Mouse (Mus musculus) hindbrain, embryonic 14.5 days (tissue): Measurements from ENCODE around the gene Rps16. TPM values are rescaled to one million over a fixed set of nuclear protein-coding genes. Genes with fewer than 3 reads are reported as not detected.

Source experiments
- ATAC-seq: fragments of 200-750 bp; cut with Nextera tagmentation; 2 replicates; pipeline ENCODE4 v1.8.0; 2017; ENCODE audit warnings: moderate number of reproducible peaks, mild to moderate bottlenecking, moderate TSS enrichment, moderate library complexity; ENCODE audit not compliant: low FRiP score
- DNase-seq: peaks from one replicate; pipeline ENCODE4 v3.0.0-alpha.2; 2015; ENCODE audit warnings: low spot score
- H3K27ac ChIP-seq: fragments of 300-500 bp; sonication (generic); 2 replicates; pipeline ENCODE4 v1.5.1; 2014; ENCODE audit warnings: mild to moderate bottlenecking, moderate library complexity
- H3K27me3 ChIP-seq: fragments of 300-500 bp; sonication (generic); 2 replicates; pipeline ENCODE4 v1.6.1; 2014; ENCODE audit warnings: mild to moderate bottlenecking, low read length, mixed read lengths; ENCODE audit not compliant: control insufficient read depth, insufficient read depth
- H3K36me3 ChIP-seq: fragments of 300-500 bp; sonication (generic); replicated peaks from 2 replicates; pipeline ENCODE4 v1.6.1; 2014; ENCODE audit not compliant: control insufficient read depth, insufficient read depth
- H3K4me1 ChIP-seq: fragments of 300-500 bp; sonication (generic); replicated peaks from 2 replicates; pipeline ENCODE4 v1.6.1; 2014; ENCODE audit warnings: antibody characterized with exemption, low read length, mixed read lengths; ENCODE audit not compliant: control insufficient read depth, insufficient read depth
- H3K4me2 ChIP-seq: fragments of 300-500 bp; sonication (generic); replicated peaks from 2 replicates; pipeline ENCODE4 v1.6.1; 2014; ENCODE audit warnings: mild to moderate bottlenecking, moderate library complexity
- H3K4me3 ChIP-seq: fragments of 300-500 bp; sonication (generic); replicated peaks from 2 replicates; pipeline ENCODE4 v1.5.1; 2014; ENCODE audit warnings: mild to moderate bottlenecking, low read length
- H3K9ac ChIP-seq: fragments of 300-500 bp; sonication (generic); 2 replicates; pipeline ENCODE4 v1.6.1; 2014
- H3K9me3 ChIP-seq: fragments of 300-500 bp; sonication (generic); 2 replicates; pipeline ENCODE4 v1.6.1; 2016; ENCODE audit warnings: low read length; ENCODE audit not compliant: control insufficient read depth
- WGBS: fragments of 180-500 bp; shearing (Covaris S2); extraction: QIAGEN DNeasy Blood & Tissue Kit; methylation state at CpG from one replicate; pipeline ENCODE4 v1.1.7; 2014; 5-methylcytosine and 5-hydroxymethylcytosine counted together
- polyA plus RNA-seq: library from polyadenylated mRNA; unstranded; fragments of >200 nt; fragmentation: Nextera tagmentation; extraction: Ambion mirVana; gene quantifications from 2 replicates; pipeline ENCODE4 v1.2.1, GENCODE M21; 2014

The Rps16 gene
- polyA plus RNA-seq, 1 experiment from 2014 or later: 677 TPM

DNA sequence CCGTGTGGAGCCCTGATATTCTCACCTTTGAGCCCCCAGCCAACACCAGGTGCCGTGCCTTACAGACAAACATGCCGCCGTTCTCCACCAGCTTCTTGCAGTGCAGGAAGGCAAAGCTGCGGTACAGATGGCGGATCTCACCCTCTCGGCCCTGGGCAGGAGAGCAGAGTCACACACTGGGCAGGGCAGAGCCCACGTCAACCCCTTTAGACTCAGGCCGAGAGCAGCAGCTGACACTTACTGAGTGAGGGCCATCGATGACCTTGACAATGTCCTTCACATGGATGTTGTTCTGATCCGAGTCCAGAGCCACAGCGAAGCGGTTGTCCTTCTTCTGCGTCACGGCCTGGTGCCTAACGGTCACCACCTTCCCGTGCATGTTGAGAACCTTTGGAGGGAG lies 31.7 kb upstream of the Rps16 start:
- H3K9me3 ChIP-seq: no peaks in the 10 kb centered on the region
- WGBS: 94% methylated on average over 17 of the region's 17 CpGs
- H3K4me2 ChIP-seq: no peak overlapping the region
- no peak overlapping the region for H3K9ac ChIP-seq
- no peaks in the 10 kb centered on the region for H3K4me1 ChIP-seq
- H3K27me3 ChIP-seq: no peaks in the 10 kb centered on the region
- H3K27ac ChIP-seq: no peak overlapping the region
- peaks cover 99% of the 10 kb centered on the region for H3K36me3 ChIP-seq
- DNase-seq: no peak
- H3K4me3 ChIP-seq: no peak overlapping the region
- no peak for ATAC-seq

DNA sequence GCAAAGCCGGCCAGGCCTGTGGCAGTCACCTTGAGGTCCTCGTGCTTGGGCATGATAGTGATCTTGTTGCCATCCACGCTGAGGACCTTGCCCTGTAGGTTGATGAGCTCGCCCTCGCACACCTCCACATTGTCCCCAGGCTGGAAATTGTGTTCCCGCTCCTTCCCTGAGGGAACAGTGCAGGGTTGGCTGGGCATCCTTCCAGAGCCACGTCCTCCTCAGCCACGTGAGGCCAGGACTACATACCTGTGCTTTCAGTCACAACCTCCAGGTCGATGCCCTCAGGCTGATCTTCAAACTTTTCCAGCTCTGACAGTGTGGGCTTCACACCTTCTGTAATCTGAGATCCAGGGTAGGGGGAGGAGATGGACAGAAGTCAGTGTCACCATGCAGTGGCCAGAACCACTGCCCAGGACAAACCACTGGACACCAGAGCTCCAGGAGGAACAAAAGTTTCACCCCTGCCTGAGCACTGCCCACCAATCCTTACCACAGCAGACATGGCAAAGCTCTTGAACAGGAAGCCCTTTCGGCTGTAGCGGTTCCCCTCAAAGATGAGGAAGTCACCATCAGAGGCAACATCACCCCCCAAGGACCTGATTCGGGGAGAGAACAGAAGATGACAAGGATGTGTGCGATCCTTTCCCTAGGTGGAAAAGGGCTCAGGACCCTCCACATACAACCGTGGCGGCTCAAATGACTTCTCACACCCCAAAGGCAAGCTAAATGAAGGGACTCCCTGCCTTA lies 28.3 kb upstream of the Rps16 start:
- Histone ChIP-seq H3K4me1 (no peaks in the 10 kb centered on the region), H3K9me3 (no peaks in the 10 kb centered on the region), H3K27ac (no peak overlapping the region), H3K4me3 (no peak overlapping the region), H3K27me3 (no peaks in the 10 kb centered on the region), H3K36me3 (peaks cover 100% of the 10 kb centered on the region), H3K4me2 (no peak overlapping the region), H3K9ac (no peak overlapping the region)
- DNase-seq (no peak), ATAC-seq (no peak)
- WGBS: 97% methylated on average over 15 of the region's 15 CpGs

GRCm38 (mm10) chr7:28325293-28325692 lies 25.2 kb upstream of the Rps16 start:
- Histone ChIP-seq H3K27me3 (no peaks in the 10 kb centered on the region), H3K4me1 (no peaks in the 10 kb centered on the region), H3K36me3 (peaks cover 100% of the 10 kb centered on the region), H3K9me3 (no peaks in the 10 kb centered on the region), H3K9ac (no peak overlapping the region), H3K27ac (no peak overlapping the region), H3K4me3 (no peak overlapping the region), H3K4me2 (no peak overlapping the region)
- WGBS: 97% methylated on average over 8 of the region's 8 CpGs
- DNase-seq (no peak), ATAC-seq (no peak)

- no peaks in the 10 kb centered on the region for H3K4me1 ChIP-seq
- no peak overlapping the region for H3K4me2 ChIP-seq
- DNase-seq (no peak), ATAC-seq (no peak)
- H3K4me3 ChIP-seq: no peak overlapping the region
- WGBS: 85% methylated on average over 4 of the region's 4 CpGs
- H3K9ac ChIP-seq: no peak overlapping the region
- H3K36me3 ChIP-seq: peaks cover 100% of the 10 kb centered on the region
- no peak overlapping the region for H3K27ac ChIP-seq
- H3K27me3 ChIP-seq: no peaks in the 10 kb centered on the region
- no peaks in the 10 kb centered on the region for H3K9me3 ChIP-seq
These were observed 24.0 kb upstream of the Rps16 start for GRCm38 (mm10) chr7:28326457-28326856.

DNA sequence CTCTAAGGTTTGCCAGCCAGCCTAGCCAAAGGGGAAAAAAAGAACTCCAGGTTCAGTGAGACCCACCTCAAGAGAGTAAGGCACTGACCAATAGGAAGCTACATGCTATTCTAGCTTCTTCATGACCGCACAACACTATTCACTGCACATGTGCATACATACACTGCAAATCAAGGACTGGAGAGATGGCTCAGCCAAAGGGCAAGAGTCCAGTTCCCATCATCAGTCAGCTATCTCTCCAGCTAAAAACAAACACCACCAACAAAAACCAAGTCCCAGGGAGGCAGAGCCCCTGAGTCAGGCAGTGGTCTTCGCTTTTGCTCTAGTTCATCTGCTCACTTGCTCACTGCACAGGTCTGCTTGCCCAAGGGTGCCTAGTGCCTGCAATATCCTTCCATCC lies 22.2 kb upstream of the Rps16 start:
- no peaks in the 10 kb centered on the region for H3K4me1 ChIP-seq
- ATAC-seq (no peak), DNase-seq (no peak)
- 97% methylated on average over 2 of the region's 2 CpGs for WGBS
- no peaks in the 10 kb centered on the region for H3K9me3 ChIP-seq
- H3K4me2 ChIP-seq: no peak overlapping the region
- H3K27ac ChIP-seq: no peak overlapping the region
- H3K4me3 ChIP-seq: no peak overlapping the region
- H3K36me3 ChIP-seq: peaks cover 90% of the 10 kb centered on the region
- H3K9ac ChIP-seq: no peak overlapping the region
- no peaks in the 10 kb centered on the region for H3K27me3 ChIP-seq

- ATAC-seq (no peak), DNase-seq (no peak)
- WGBS: 92% methylated on average over 4 of the region's 4 CpGs
These were observed 15.9 kb upstream of the Rps16 start for GRCm38 (mm10) chr7:28334534-28334933.

DNA sequence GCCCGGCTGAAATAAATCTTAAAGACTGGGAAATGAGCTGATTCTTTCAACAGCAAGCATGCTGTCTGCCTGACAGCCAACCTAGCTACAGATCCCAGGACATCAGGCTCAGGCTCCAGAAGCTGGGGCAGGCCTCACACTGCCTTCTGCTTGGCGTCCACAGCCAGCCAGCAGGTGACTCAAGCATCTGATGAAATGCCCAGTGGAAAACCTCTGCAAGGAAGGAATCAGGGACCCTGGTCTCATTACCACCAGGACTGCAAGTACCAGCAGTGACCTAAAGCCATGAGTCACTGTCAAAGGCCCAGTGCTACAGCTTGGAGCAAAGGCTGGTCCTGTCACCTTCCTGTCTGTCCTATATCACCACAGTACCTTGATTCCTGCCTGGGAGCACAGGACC lies 15.0 kb upstream of the Rps16 start:
- Histone ChIP-seq H3K4me2 (no peak overlapping the region), H3K9ac (no peak overlapping the region), H3K27ac (no peak overlapping the region), H3K4me1 (peaks cover 14% of the 10 kb centered on the region), H3K4me3 (no peak overlapping the region), H3K27me3 (no peaks in the 10 kb centered on the region), H3K36me3 (peaks cover 30% of the 10 kb centered on the region), H3K9me3 (no peaks in the 10 kb centered on the region)
- DNase-seq (no peak), ATAC-seq (no peak)
- 89% methylated on average over 2 of the region's 2 CpGs for WGBS

More at GRCm38 (mm10) chr7:28334534-28334933, 15.9 kb upstream of the Rps16 start:
- Histone ChIP-seq H3K4me2 (no peak overlapping the region), H3K27me3 (no peaks in the 10 kb centered on the region), H3K27ac (no peak overlapping the region), H3K4me1 (peaks cover 14% of the 10 kb centered on the region), H3K9me3 (no peaks in the 10 kb centered on the region), H3K9ac (no peak overlapping the region), H3K4me3 (no peak overlapping the region), H3K36me3 (peaks cover 39% of the 10 kb centered on the region)

DNA sequence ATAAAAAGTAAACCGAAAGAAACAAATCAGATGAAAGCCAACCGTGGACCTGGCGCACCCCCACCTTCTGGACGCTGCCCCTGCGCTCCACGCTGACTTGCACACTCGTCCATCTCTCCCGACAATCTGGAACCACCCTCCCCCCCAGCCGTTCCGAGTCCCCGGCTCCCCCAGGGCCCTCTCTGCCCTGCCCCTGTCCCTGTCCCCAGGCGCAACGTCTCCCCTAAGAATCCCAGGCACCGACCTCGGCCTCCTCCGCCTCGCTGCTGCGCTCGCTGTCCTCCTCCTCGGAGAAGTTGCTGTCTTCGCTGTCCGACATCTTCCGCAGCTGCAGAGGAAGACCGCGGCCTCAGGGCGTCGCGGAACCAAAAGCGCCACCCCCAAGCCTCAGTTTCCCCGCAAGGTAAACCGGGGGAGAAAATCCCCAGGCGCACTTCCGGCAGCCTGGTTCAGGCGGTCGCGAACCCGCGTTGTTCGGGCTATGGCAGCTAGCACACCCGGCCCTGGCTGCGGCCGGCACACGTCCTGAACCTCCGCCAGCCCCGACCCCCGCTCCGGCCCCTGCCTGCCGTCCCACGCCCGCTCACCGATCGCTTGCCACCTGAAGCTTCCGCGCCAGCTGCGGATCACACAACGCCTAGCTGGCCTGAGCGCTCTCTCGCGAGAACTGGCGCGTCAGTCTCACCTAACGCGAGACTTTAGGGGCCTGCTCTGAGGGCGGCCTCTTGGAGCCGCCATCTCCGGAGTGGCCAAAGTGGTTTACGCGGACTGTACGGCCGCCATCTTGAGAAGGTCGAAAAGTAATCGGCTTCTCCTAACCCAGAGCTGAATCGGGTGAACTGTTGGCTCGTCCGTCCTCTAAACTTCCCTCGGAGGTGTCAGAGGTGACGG lies 12.1 kb upstream of the Rps16 start, which contains the start of gene Supt5:
Gene Supt5, minus strand, starts transcription at position 639 of the 891 bp plus-strand sequence.
- peak; percentile 99 for DNase-seq
- Histone ChIP-seq H3K9me3 (no peaks in the 10 kb centered on the region), H3K36me3 (peaks cover 12% of the 10 kb centered on the region; the same call in 1 of the 2 replicates), H3K4me3 (peak within 1 kb of the TSS; percentile 88), H3K4me2 (peak within 1 kb of the TSS; percentile 93), H3K27me3 (no peaks in the 10 kb centered on the region), H3K9ac (peak within 1 kb of the TSS; percentile 94), H3K4me1 (peaks cover 14% of the 10 kb centered on the region), H3K27ac (peak within 1 kb of the TSS; percentile 89)
- WGBS: under 1% methylated on average over 77 of the region's 77 CpGs
- ATAC-seq: peak; percentile 99

DNA sequence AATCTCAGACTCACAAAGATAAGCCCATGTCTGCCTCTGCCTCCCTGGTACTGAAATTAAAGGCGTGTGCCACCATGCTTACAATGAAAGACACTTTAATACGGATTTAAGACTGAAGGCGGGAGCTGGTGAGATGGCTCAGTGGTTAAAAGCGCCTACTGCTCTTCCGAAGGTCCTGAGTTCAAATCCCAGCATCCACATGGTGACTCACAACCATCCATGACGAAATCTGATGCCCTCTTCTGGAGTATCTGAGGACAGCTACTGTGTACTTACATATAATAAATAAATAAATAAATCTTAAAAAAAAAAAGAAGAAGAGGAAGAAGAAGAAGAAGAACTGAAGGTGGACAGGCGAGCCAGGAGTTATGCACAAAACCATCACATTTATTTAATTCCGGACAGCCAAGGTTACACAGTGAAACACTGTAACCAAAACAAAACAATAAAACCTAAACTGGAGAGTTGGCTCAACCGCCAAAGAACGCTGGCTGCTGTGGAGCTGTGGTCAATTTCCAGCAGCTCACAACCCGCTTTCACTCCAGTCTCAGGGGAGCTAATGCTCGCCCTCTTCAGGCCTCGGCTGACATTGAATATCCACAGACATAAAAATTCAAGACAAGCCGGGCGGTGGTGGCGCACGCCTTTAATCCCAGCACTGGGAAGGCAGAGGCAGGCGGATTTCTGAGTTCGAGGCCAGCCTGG lies 11.1 kb upstream of the Rps16 start:
- Histone ChIP-seq H3K27me3 (no peaks in the 10 kb centered on the region), H3K9ac (peak overlapping the region; percentile 94), H3K27ac (peak overlapping the region; percentile 85), H3K9me3 (no peaks in the 10 kb centered on the region), H3K4me3 (peak overlapping the region; percentile 88), H3K4me2 (peak overlapping the region; percentile 93), H3K4me1 (peaks cover 14% of the 10 kb centered on the region), H3K36me3 (peaks cover 9% of the 10 kb centered on the region; the same call in 1 of the 2 replicates)
- DNase-seq (no peak), ATAC-seq (no peak)
- 78% methylated on average over 19 of the region's 19 CpGs for WGBS
